Mouse (Mus musculus) frontal cortex, postnatal 10 days (tissue): ENCODE measurements around the gene Wiz.

Experiments used
- DNase-seq, 2 experiments: peaks; one replicate each; pipeline ENCODE4 v3.0.0; 2022; ENCODE audit warnings: low spot score in 2 of 2, mixed read lengths in 1 of 2

Wiz gene

GRCm38 (mm10) chr17:32382576-32382975 lies 6.7 kb downstream of the Wiz start:
- peak in 1 of 2 experiments; percentile 50 for DNase-seq

GRCm38 (mm10) chr17:32378786-32379185 lies 10.5 kb downstream of the Wiz start:
- no peak for DNase-seq

GRCm38 (mm10) chr17:32377137-32377536 lies 12.1 kb downstream of the Wiz start:
- no peak for DNase-seq

- DNase-seq, result no peak
Observed at GRCm38 (mm10) chr17:32376475-32376874, 12.8 kb downstream of the Wiz start.

- DNase-seq, result no peak
Observed at GRCm38 (mm10) chr17:32368991-32369578, 20.2 kb downstream of the Wiz start.

GRCm38 (mm10) chr17:32367706-32368105 lies 21.5 kb downstream of the Wiz start:
- DNase-seq, result no peak

GRCm38 (mm10) chr17:32365296-32365695 lies 23.9 kb downstream of the Wiz start:
- no peak for DNase-seq

- DNase-seq, result peak in 1 of 2 experiments; percentile 5
Observed at GRCm38 (mm10) chr17:32364850-32365249, 24.4 kb downstream of the Wiz start.

- peak; percentile 80 to 84 for DNase-seq
Observed at GRCm38 (mm10) chr17:32364331-32364730, 24.9 kb downstream of the Wiz start.

GRCm38 (mm10) chr17:32363821-32364301 lies 25.4 kb downstream of the Wiz start:
- peak in 1 of 2 experiments; percentile 30 for DNase-seq

GRCm38 (mm10) chr17:32362686-32363085 lies 26.6 kb downstream of the Wiz start:
- peak in 1 of 2 experiments; percentile 6 for DNase-seq

GRCm38 (mm10) chr17:32359928-32360327 lies 29.3 kb downstream of the Wiz start:
- DNase-seq, result no peak

- DNase-seq, result no peak
Observed at GRCm38 (mm10) chr17:32358943-32359340, 30.3 kb downstream of the Wiz start.

- DNase-seq, result no peak
Observed at GRCm38 (mm10) chr17:32358192-32358942, 30.9 kb downstream of the Wiz start.

GRCm38 (mm10) chr17:32356766-32357760 lies 32.2 kb downstream of the Wiz start:
- DNase-seq, result peak in 1 of 2 experiments; percentile 16

GRCm38 (mm10) chr17:32356281-32356680 lies 33.0 kb downstream of the Wiz start:
- DNase-seq, result peak in 1 of 2 experiments; percentile 6

- no peak for DNase-seq
Observed at GRCm38 (mm10) chr17:32355031-32355430, 34.2 kb downstream of the Wiz start.

- DNase-seq, result peak in 1 of 2 experiments; percentile 5
Observed at GRCm38 (mm10) chr17:32354211-32354610, 35.0 kb downstream of the Wiz start.

GRCm38 (mm10) chr17:32353696-32354095 lies 35.5 kb downstream of the Wiz start:
- DNase-seq, result peak in 1 of 2 experiments; percentile 56

- no peak for DNase-seq
Observed at GRCm38 (mm10) chr17:32351726-32352125, 37.5 kb downstream of the Wiz start.

GRCm38 (mm10) chr17:32351269-32351668 lies 38.0 kb downstream of the Wiz start:
- peak in 1 of 2 experiments; percentile 5 for DNase-seq
